Mouse (Mus musculus) limb, embryonic 14.5 days (tissue): ENCODE data around the gene Hps5. TPM values are rescaled to one million over a fixed set of nuclear protein-coding genes. Genes with fewer than 3 reads are reported as not detected.

ENCODE experiments used
- ATAC-seq: fragments of 200-750 bp; cut with Nextera tagmentation; 2 replicates; pipeline ENCODE4 v1.8.0; 2017; ENCODE audit warnings: low read depth, moderate number of reproducible peaks, moderate TSS enrichment; ENCODE audit not compliant: low FRiP score
- DNase-seq: peaks from one replicate; pipeline ENCODE4 v3.0.0-alpha.2; 2015; ENCODE audit warnings: low spot score
- H3K27ac ChIP-seq: fragments of 300-500 bp; sonication (generic); replicated peaks from 2 replicates; pipeline ENCODE4 v1.5.1; 2014; ENCODE audit warnings: low read depth, mild to moderate bottlenecking, low read length, moderate library complexity, mixed read lengths
- H3K27me3 ChIP-seq: fragments of 300-500 bp; sonication (generic); 2 replicates; pipeline ENCODE4 v1.6.1; 2014; ENCODE audit warnings: low read length, mixed read lengths; ENCODE audit not compliant: control insufficient read depth, insufficient read depth
- H3K36me3 ChIP-seq: fragments of 300-500 bp; sonication (generic); 2 replicates; pipeline ENCODE4 v1.6.1; 2014; ENCODE audit warnings: mild to moderate bottlenecking, low read length, moderate library complexity, mixed read lengths; ENCODE audit not compliant: control insufficient read depth, insufficient read depth
- H3K4me1 ChIP-seq: fragments of 300-500 bp; sonication (generic); 2 replicates; pipeline ENCODE4 v1.6.1; 2014; ENCODE audit warnings: antibody characterized with exemption, low read length, mixed read lengths; ENCODE audit not compliant: control insufficient read depth, insufficient read depth
- H3K4me2 ChIP-seq: fragments of 300-500 bp; sonication (generic); replicated peaks from 2 replicates; pipeline ENCODE4 v1.6.1; 2014; ENCODE audit warnings: low read depth, mild to moderate bottlenecking, low read length, moderate library complexity; ENCODE audit not compliant: severe bottlenecking
- H3K4me3 ChIP-seq: fragments of 300-500 bp; sonication (generic); replicated peaks from 2 replicates; pipeline ENCODE4 v1.5.1; 2014; ENCODE audit warnings: low read length
- H3K9ac ChIP-seq: fragments of 300-500 bp; sonication (generic); 2 replicates; pipeline ENCODE4 v1.6.1; 2014; ENCODE audit warnings: mild to moderate bottlenecking, low read depth, low read length, moderate library complexity; ENCODE audit not compliant: severe bottlenecking
- H3K9me3 ChIP-seq: fragments of 300-500 bp; sonication (generic); 2 replicates; pipeline ENCODE4 v1.6.1; 2016; ENCODE audit warnings: low read length; ENCODE audit not compliant: control insufficient read depth
- POLR2A ChIP-seq: fragments of 200-500 bp; IDR thresholded peaks from 2 replicates; pipeline ENCODE4 v1.8.0; 2012; ENCODE audit warnings: inconsistent platforms, mild to moderate bottlenecking, moderate library complexity, borderline replicate concordance; ENCODE audit not compliant: insufficient read depth, insufficient read length; ENCODE audit errors: extremely low read depth
- WGBS: fragments of 180-500 bp; shearing (Covaris S2); extraction: QIAGEN DNeasy Blood & Tissue Kit; methylation state at CpG from one replicate; pipeline ENCODE4 v1.1.7; 2014; 5-methylcytosine and 5-hydroxymethylcytosine counted together
- polyA plus RNA-seq, 2 experiments: library from polyadenylated mRNA; depleted of rRNA in 1 of 2; stranded (reverse) in 1 of 2; unstranded in 1 of 2; fragments of >200 nt; fragmentation: Nextera tagmentation in 1 of 2; extraction: Ambion mirVana in 1 of 2; gene quantifications; 2 replicates each; pipeline versions ENCODE4 v1.2.1 to v1.2.3; 2012 to 2014

Hps5 gene
- polyA plus RNA-seq, 2 experiments = 20.6 to 34.2 TPM

- H3K9me3 ChIP-seq = no peaks in the 10 kb centered on the region
- H3K4me2 ChIP-seq = no peak overlapping the region
- H3K4me1 ChIP-seq = no peaks in the 10 kb centered on the region
- DNase-seq (no peak), ATAC-seq (no peak)
- TF ChIP-seq POLR2A = no peak
- 93% methylated on average over 7 of the region's 7 CpGs for WGBS
- H3K27ac ChIP-seq = no peak overlapping the region
- H3K9ac ChIP-seq = no peak overlapping the region
- no peak overlapping the region for H3K4me3 ChIP-seq
- peaks cover 77% of the 10 kb centered on the region for H3K36me3 ChIP-seq
- H3K27me3 ChIP-seq = no peaks in the 10 kb centered on the region
Measured at GRCm38 (mm10) chr7:46768451-46768850, 27.4 kb downstream of the Hps5 start.

GRCm38 (mm10) chr7:46767371-46767770, 28.5 kb downstream of the Hps5 start:
- Histone ChIP-seq H3K9ac (no peak overlapping the region), H3K4me2 (no peak overlapping the region), H3K27ac (no peak overlapping the region), H3K9me3 (no peaks in the 10 kb centered on the region), H3K4me3 (no peak overlapping the region), H3K27me3 (no peaks in the 10 kb centered on the region), H3K4me1 (no peaks in the 10 kb centered on the region), H3K36me3 (peaks cover 77% of the 10 kb centered on the region)
- TF ChIP-seq POLR2A = no peak
- ATAC-seq (no peak), DNase-seq (no peak)

DNA sequence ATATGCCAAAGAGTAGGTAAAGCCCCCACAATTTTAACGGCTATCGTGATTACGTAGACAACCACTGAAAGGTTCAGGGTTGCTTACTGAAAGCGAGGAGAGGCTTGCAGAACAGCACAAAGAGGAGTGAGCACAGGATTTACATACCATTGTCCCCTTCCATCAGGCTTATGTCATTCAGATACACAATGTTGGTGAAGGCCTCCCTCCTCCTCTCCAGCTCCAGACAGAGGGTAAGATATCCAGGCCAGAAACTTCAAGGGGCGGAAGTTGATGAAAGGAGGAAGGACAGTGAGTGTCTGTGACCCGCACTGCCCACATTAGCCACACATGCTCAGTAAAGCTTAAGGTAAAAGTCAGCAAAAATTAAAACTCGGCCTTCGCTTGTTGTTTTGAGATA, 31.2 kb downstream of the Hps5 start:
- Histone ChIP-seq H3K4me2 (no peak overlapping the region), H3K9ac (no peak overlapping the region), H3K36me3 (peaks cover 84% of the 10 kb centered on the region), H3K4me1 (no peaks in the 10 kb centered on the region), H3K27ac (no peak overlapping the region), H3K27me3 (no peaks in the 10 kb centered on the region), H3K9me3 (no peaks in the 10 kb centered on the region), H3K4me3 (no peak overlapping the region)
- TF ChIP-seq POLR2A = no peak
- DNase-seq (no peak), ATAC-seq (no peak)
- 96% methylated on average over 8 of the region's 8 CpGs for WGBS

GRCm38 (mm10) chr7:46762601-46763000, 33.3 kb downstream of the Hps5 start:
- H3K9me3 ChIP-seq = no peaks in the 10 kb centered on the region
- no peak overlapping the region for H3K4me3 ChIP-seq
- H3K4me2 ChIP-seq = no peak overlapping the region
- 94% methylated on average over 5 of the region's 5 CpGs for WGBS
- DNase-seq (no peak), ATAC-seq (no peak)
- H3K27ac ChIP-seq = no peak overlapping the region
- no peaks in the 10 kb centered on the region for H3K4me1 ChIP-seq
- H3K9ac ChIP-seq = no peak overlapping the region
- no peaks in the 10 kb centered on the region for H3K27me3 ChIP-seq
- TF ChIP-seq POLR2A = no peak
- peaks cover 75% of the 10 kb centered on the region for H3K36me3 ChIP-seq

- WGBS = 79% methylated on average over 11 of the region's 11 CpGs
- DNase-seq (no peak), ATAC-seq (no peak)
- Histone ChIP-seq H3K27me3 (no peaks in the 10 kb centered on the region), H3K4me3 (no peak overlapping the region), H3K4me1 (no peaks in the 10 kb centered on the region), H3K9me3 (no peaks in the 10 kb centered on the region), H3K27ac (no peak overlapping the region), H3K9ac (no peak overlapping the region), H3K4me2 (no peak overlapping the region), H3K36me3 (peaks cover 67% of the 10 kb centered on the region)
- TF ChIP-seq POLR2A = no peak
Measured at GRCm38 (mm10) chr7:46761049-46761795, 34.6 kb downstream of the Hps5 start.
